Mouse (Mus musculus): ENCODE measurements around the gene Ankrd53.
"Not testable (repeated sequence)": the region's sequence is repeated elsewhere in the genome, so short reads cannot be mapped to it uniquely, and the experiment has no call there.

Ankrd53 gene

DNA sequence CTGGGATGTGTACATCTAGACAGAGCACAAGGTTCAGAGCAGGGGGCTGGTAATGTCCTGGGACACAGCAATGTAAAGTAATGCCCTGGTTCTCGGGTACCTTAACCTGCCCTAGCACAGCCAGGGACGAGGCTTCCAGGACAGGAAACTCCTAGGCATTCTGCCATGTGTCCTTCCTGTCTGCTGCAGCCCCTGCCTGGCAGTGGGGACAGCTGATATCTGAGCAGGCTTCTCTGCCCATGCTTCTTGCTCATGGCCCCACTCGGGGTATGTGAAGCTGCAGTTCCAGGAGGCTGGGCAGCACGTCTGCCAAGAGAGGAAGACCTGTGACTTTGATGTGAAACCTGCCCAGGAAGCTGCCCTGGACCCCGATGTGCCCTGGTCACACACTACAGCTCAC is 6.0 kb downstream of the Ankrd53 start:
- no peak for DNase-seq

DNA sequence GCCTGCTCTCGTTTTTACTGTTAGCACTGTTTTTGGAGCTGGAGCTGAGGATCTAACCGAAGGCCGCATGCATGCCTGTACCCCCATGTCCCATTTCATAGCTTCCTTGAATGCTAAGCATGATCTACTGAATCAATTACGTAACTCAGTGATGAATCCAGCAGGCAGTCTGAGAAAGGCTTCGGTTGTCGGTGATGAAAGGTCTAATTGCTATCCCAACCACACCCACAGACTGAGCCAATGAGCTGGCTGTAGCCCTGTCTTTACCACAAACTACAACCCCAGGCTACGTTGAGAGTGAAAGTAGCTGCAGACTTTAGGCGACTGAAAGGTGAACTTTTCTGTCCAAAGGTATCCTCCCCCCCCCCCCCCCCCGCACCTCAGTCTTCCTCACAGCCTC is 11.7 kb downstream of the Ankrd53 start:
- DNase-seq, result no peak

DNA sequence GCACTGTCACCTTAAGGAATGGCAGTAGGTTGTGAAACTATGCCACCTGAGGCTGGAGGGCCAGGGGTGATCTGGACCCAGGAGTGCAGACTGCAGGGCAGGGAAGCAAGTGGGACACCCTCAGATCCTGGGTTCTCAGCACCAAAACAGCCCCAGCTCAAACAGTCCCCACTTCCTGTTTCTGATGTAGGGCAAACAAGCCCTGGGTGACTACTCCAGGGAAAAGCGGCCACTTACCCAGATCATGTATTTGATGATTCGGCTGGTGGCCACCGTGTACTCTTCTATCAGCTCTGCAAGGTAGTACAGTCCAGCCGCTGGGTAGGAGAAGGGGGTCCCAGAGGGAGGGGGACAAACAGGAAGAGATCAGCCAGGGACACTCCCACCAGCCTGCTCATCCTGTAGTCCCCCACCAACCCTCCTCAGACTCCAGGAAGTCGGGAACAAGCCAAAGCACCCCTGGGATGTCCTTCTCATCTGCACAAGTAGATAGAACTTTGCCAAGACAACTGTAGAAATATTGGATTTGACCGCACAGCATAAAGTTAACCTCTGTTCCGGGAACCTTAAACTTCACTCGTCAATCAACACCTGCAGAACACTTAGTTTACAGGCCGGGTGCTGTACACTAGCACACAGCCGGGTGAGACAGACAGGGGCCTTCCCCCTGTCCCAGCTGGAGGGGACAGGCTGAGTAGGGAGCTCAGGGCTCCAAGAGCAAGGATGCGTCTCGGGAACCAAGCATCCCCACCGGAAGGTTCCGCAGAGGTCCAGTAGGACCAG is 12.5 kb downstream of the Ankrd53 start:
- DNase-seq, result peak; percentile 31

DNA sequence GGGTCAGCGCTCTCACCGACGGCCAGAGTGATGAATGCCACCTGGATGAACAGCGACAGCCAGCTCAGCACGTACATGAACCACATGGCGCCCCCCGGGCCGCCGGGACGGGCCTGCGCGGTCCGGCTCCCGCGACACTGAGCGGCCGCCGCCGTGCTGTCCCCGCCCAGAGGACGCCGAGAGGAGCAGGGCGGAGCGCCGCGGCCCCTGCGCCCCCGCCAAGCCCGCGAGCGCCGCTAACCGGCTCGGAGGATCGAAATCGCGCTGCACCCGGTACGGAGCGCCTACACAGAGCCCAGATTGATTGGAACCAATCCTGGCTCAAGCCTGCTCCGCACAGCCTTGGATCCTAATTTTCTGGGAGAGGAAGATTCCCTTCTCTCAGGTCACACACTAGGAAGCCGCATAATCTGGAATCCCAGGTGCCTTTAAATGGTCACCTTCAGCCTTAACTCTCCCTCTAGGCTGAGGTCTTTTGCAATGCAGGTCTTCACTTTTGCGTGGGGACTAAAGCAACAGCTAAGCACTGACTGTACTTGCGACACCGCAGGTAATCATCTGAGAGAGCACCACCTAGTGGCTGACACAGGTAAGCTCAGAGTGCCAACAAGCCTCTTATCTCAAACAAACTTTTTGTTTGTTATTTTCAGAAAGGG is 13.3 kb downstream of the Ankrd53 start, which contains the start of gene Tex261:
Tex261 (minus strand) TSS at position 176 of the 656 bp plus-strand sequence.
- peak; percentile 91 for DNase-seq

DNA sequence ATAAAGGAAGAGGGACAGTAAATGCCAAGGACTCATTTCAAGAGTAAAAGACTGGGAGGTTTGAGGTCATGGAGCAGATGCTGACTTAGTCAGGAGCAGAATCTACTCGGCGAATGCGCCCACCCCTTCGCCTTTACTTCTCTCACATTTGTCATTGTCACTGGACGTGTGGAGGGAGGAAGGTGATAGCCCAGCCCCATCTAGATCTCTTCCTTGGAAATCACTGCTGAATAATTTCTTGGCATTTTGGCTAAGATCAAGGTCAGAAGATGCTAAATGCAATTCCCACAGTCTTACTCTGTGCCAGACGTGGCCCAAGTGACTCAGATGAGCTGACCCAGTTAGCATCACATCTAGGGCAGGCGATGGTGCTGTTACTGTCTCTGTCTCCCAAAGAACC is 15.9 kb downstream of the Ankrd53 start:
- no peak for DNase-seq

DNA sequence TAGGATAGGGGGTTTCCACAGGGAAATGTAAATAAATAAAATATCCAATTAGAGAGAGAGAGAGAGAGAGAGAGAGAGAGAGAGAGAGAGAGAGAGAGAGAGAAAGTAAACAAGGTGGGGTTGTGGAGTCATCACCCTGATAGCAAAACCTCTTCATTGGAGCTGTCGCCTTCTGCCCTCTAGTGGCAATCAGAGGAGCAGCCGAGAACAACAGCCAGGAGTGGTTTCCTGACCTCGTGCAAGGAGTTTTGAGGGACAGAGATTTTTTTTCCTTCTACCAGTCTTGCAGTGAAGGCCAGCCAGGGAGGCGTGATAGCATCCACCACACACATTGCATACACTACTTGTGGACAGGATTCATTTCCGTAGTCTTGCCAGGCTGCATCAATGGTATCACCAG is 16.6 kb downstream of the Ankrd53 start:
- peak; percentile 61 for DNase-seq

DNA sequence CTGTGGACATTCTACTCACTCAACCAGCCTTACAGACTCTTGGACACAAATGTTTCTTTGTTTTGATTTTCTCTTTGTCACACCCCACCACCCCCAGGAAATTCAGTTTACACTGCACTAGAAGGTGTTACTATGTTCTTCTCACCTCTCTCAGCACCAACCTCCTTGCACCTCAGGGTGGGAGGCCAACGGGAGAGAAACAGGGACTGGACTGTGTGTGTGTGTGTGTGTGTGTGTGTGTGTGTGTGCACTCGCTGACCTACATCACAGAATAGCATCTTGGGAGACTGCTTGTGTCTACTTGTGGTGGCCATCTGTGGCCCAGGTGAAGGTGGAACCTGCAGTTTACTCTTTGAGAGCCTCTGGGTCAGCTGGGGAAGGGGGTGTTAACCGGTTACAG is 24.0 kb downstream of the Ankrd53 start:
- DNase-seq, result no peak

DNA sequence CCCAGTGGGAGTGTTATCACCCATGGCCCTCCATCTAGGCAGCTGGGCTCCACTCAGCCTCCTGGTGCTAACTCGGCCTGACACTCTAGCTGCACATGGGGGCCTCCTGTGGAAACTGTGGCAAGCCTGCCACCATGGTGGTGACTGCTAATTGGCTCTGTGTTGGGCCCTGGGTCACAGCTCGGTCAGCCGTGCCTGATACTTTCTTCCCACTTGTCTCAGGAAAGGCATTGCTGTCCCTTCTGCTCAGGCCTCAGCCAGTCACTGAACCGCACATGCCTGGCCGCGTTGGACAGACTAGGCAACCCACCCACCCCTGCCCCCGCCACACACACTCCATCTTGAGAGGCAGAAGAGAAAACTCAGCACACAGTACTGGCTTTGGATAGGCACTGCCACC is 26.1 kb downstream of the Ankrd53 start:
- no peak for DNase-seq

DNA sequence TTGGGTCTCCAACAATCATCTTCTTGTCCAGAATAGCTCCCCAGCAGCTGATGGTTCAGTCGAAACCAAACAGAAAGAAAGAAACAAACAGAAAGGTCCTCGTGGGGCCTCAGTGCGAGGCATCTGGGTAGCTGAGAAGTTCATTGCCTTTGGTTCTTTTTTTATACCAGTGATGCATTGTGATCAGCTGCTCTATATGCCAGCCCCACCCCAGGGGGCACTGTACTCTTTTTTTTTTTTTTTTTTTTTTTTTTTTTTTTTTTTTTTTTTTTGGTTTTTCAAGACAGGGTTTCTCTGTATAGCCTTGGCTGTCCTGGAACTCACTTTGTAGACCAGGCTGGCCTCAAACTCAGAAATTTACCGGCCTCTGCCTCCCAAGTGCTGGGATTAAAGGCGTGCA is 28.1 kb downstream of the Ankrd53 start:
- DNase-seq, result not testable (repeated sequence)

DNA sequence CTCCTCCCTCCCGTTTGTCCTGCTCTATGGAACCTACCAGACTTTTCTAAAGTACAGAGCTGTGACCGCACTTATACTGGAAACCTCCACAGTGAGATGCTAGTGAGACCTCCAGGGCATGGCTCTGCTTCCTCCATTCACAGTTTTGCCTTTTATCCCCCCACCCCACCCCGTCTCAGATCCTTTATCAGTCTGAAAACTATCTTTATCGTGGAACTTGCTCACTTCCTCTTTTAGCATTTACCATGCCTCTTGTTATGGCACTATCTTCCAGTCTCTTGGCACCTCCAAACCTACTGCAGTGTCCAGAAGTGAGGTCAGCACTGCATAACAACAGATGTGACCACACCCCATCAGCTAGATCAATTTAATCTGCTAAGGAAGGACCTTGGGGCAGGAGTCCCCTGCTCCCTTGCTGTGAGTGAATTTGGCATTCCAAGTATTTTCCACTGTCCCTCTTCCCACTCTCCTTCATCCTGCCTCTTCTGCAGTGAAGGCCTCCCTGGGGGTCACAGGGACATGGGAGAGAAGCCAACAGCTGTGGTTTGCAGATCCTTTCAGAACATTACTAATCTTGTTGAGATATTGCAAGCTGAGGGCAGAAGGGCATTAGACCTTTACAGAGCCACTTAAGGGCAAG is 28.9 kb downstream of the Ankrd53 start:
- DNase-seq, result no peak

DNA sequence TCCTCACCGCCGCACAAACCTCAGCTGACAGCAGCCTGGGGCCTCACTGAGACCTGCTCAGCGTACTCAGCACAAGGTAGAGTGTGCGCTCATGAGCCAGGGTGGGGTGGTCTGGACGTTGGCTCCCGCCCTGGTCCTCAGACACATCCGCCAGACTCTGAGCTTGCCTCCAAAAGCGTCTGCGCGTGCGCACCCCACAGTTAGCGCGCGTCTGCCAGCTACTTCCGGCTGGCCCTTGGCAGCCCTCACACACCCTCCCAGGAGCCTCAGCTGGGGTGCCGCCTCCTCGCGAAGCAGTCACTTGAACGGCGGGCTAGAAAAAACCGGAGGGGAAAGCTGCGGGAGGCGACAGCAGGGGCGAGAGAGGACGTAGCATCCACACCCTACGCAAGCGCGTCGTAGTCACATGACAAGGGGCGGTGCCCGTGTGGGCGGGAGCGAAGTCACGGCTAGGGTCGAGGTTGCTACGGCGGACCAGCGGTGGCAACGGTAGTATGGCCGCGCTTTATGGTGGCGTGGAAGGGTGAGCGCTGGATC is 32.4 kb downstream of the Ankrd53 start, which contains the start of gene Nagk:
Nagk (plus strand) TSS at position 223 of the 537 bp plus-strand sequence.
- peak; percentile 97 for DNase-seq

DNA sequence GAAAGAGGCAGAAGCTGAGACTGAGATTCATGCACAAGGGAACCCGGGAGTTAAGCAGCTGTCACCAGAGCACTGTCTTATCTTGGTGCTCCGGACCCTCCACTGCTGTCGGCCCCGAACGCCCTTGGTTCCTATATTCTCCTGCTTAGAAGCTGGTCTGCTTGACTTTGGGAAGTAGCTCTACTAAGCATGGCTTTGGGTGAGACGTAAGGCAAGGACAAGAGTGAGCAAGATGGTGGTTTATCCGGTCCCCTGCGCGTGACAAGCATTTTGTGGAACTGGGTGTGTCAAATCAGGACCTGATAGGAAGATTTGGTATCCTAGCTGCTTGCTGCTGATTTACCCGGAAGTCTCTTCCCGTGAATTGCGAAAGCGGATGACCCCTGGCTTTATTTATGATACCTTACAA is 33.1 kb downstream of the Ankrd53 start:
- DNase-seq, result no peak

DNA sequence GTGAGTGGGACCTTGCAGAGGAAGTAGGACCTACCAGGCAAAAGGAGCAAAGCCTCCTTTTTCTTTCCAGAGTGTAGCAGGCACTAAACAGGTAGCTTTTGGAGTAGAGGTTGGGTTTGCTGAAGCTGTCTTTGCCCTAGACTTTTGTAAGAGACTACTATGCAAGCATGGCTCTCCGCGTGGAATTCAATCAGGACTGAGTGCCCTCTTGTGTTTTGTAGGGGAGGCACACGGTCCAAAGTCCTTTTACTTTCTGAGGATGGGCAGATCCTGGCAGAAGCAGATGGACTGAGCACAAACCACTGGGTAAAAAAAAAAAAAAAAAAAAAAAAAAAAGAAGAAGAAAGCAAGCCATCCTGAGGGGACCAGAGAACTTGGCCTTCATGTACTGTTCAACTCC is 34.2 kb downstream of the Ankrd53 start:
- peak; percentile 23 for DNase-seq

DNA sequence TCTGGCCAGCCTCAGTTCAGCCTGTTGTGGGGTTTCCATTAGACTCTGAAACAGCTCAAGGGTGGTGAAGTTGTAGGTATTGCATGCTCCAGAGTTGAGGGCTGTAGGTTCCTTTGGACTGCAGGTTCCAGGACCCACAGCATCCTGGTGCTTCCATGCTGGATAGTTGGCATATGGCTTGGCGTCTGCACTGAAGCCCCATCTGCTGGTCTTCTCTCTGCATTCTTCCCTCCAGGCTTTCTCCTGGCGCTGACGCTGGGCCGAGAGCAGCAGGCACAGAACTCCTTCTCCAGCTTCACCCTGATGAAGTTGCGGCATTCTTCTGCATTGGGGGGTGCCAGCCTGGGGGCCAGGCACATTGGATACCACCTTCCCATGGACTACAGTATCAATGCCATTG is 39.6 kb downstream of the Ankrd53 start:
- no peak for DNase-seq

DNA sequence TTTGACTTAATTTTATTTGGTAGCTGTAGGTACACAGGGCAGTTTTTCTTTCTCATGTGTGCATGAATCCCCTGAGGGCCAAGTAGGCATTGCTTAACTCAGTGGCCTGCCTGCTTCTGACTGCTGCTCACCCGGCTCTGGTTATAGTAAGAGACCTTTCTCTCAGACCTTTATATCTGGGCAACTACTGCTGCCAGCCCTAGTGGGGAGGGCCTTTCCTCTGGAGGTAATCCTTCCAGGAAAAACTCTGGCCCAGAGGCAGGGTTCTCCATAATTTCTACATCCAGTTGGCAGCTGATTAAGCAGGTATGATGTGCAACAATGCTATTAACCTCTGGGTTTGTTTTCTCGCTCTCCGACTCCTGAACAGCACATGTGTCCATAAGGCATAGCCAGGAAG is 40.4 kb downstream of the Ankrd53 start:
- no peak for DNase-seq

DNA sequence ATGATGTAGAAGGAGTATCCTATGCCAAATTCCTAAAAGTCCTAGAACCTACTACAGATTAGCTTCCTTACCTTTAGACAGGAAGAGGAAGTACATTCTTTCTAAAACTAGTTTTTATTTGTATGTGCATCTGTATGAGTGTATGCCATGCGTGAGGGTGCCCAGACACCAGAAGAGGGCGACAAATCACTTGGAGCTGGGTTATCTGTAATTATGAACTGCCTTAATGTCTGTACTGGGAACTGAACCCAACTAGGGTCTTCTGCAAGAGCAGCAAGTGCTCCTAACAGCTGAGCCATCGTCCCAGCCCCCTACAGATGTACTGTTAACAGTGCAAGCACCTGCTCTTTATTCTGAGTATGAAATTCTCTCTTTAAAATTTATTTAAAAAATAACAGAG is 53.4 kb downstream of the Ankrd53 start:
- DNase-seq, result no peak

Data from kidney, adult 18-20 months (tissue).